Mouse (Mus musculus) ES-Bruce4 (cell line): ENCODE measurements around the gene Bhlhe41. TPM values are rescaled to one million over a fixed set of nuclear protein-coding genes. Genes with fewer than 3 reads are reported as not detected.

Source experiments
- H3K27ac ChIP-seq: 2 replicates; pipeline ENCODE4 v1.5.1; 2012; ENCODE audit warnings: low read length, inconsistent platforms; ENCODE audit not compliant: insufficient read depth
- H3K27me3 ChIP-seq: 2 replicates; pipeline ENCODE4 v1.6.1; 2012; ENCODE audit warnings: mild to moderate bottlenecking, low read length, inconsistent platforms; ENCODE audit not compliant: control insufficient read depth, poor library complexity, insufficient read depth, severe bottlenecking
- H3K36me3 ChIP-seq: 2 replicates; pipeline ENCODE4 v1.6.1; 2012; ENCODE audit warnings: inconsistent platforms, mild to moderate bottlenecking, low read length, moderate library complexity; ENCODE audit not compliant: control insufficient read depth, poor library complexity, insufficient read depth, severe bottlenecking
- H3K4me1 ChIP-seq: one replicate; pipeline ENCODE4 v1.8.1; 2011; ENCODE audit warnings: low read length; ENCODE audit not compliant: control insufficient read depth, insufficient read depth
- H3K4me3 ChIP-seq: 2 replicates; pipeline ENCODE4 v1.5.1; 2011; ENCODE audit warnings: low read depth, mild to moderate bottlenecking, low read length
- H3K9ac ChIP-seq: 2 replicates; pipeline ENCODE4 v1.6.1; 2012; ENCODE audit warnings: low read depth, mild to moderate bottlenecking, inconsistent platforms; ENCODE audit not compliant: poor library complexity, severe bottlenecking
- H3K9me3 ChIP-seq: replicated peaks from 2 replicates; pipeline ENCODE4 v1.6.1; 2012; ENCODE audit warnings: mild to moderate bottlenecking, low read length, inconsistent platforms; ENCODE audit not compliant: control insufficient read depth, poor library complexity, insufficient read depth, severe bottlenecking
- CTCF ChIP-seq: IDR thresholded peaks from one replicate; pipeline ENCODE4 v1.8.1; 2011; ENCODE audit warnings: low read depth, low read length
- EP300 ChIP-seq: IDR thresholded peaks from 2 replicates; pipeline ENCODE4 v1.6.1; 2011; ENCODE audit warnings: low read depth, low read length; ENCODE audit not compliant: insufficient read depth
- POLR2A ChIP-seq: IDR thresholded peaks from one replicate; pipeline ENCODE4 v1.8.1; 2011; ENCODE audit warnings: low read length; ENCODE audit not compliant: insufficient read depth
- polyA plus RNA-seq: library from polyadenylated mRNA; stranded (reverse); fragments of >200 nt; gene quantifications from 2 replicates; pipeline ENCODE4 v1.2.4, GENCODE M21; 2011; ENCODE audit warnings: low read depth; ENCODE audit not compliant: missing spikeins, insufficient read depth, insufficient read length

Gene Bhlhe41
- polyA plus RNA-seq, 1 experiment = 5.3 TPM

GRCm38 (mm10) chr6:145861462-145862227, 3.7 kb downstream of the Bhlhe41 start:
- Histone ChIP-seq H3K27me3 (peaks cover 12% of the 10 kb centered on the region), H3K9me3 (no peaks in the 10 kb centered on the region), H3K36me3 (no peaks in the 10 kb centered on the region), H3K27ac (no peak overlapping the region), H3K4me3 (no peak overlapping the region), H3K4me1 (no peaks in the 10 kb centered on the region), H3K9ac (no peak overlapping the region)
- no peak for TF ChIP-seq CTCF
- TF ChIP-seq EP300 = no peak
- TF ChIP-seq POLR2A = no peak

GRCm38 (mm10) chr6:145860350-145860749, 5.0 kb downstream of the Bhlhe41 start:
- Histone ChIP-seq H3K4me3 (no peak overlapping the region), H3K9me3 (no peaks in the 10 kb centered on the region), H3K27ac (no peak overlapping the region), H3K9ac (no peak overlapping the region), H3K4me1 (no peaks in the 10 kb centered on the region), H3K36me3 (no peaks in the 10 kb centered on the region), H3K27me3 (peaks cover 12% of the 10 kb centered on the region)
- TF ChIP-seq POLR2A = no peak
- no peak for TF ChIP-seq EP300
- TF ChIP-seq CTCF = no peak

- Histone ChIP-seq H3K36me3 (no peaks in the 10 kb centered on the region), H3K27ac (no peak overlapping the region), H3K9ac (no peak overlapping the region), H3K4me3 (no peak overlapping the region), H3K27me3 (peaks cover 2% of the 10 kb centered on the region; the same call in 1 of the 2 replicates), H3K9me3 (no peaks in the 10 kb centered on the region), H3K4me1 (peaks cover 3% of the 10 kb centered on the region)
- TF ChIP-seq POLR2A (no peak), CTCF (no peak), EP300 (no peak)
Measured at GRCm38 (mm10) chr6:145858414-145858813, 6.9 kb downstream of the Bhlhe41 start.

GRCm38 (mm10) chr6:145857428-145857827, 7.9 kb downstream of the Bhlhe41 start:
- H3K4me1 ChIP-seq = peaks cover 3% of the 10 kb centered on the region
- H3K9me3 ChIP-seq = no peaks in the 10 kb centered on the region
- H3K27me3 ChIP-seq = peaks cover 2% of the 10 kb centered on the region; the same call in 1 of the 2 replicates

GRCm38 (mm10) chr6:145855720-145856551, 9.4 kb downstream of the Bhlhe41 start:
- H3K4me3 ChIP-seq = peak overlapping the region; percentile 46; the same call in 1 of the 2 replicates
- H3K36me3 ChIP-seq = no peaks in the 10 kb centered on the region
- H3K27ac ChIP-seq = 0 out of 2 replicates have a peak overlapping the region, but pooled peaks have one; percentile 3
- no peaks in the 10 kb centered on the region for H3K27me3 ChIP-seq
- no peak overlapping the region for H3K9ac ChIP-seq
- peak; percentile 89 for TF ChIP-seq EP300
- no peak for TF ChIP-seq POLR2A
- no peak for TF ChIP-seq CTCF
- H3K4me1 ChIP-seq = peaks cover 3% of the 10 kb centered on the region
- H3K9me3 ChIP-seq = no peaks in the 10 kb centered on the region

More at GRCm38 (mm10) chr6:145857428-145857827, 7.9 kb downstream of the Bhlhe41 start:
- Histone ChIP-seq H3K36me3 (no peaks in the 10 kb centered on the region), H3K4me3 (no peak overlapping the region), H3K27ac (no peak overlapping the region), H3K9ac (no peak overlapping the region)
- no peak for TF ChIP-seq POLR2A
- TF ChIP-seq CTCF = no peak
- TF ChIP-seq EP300 = no peak
